Mouse (Mus musculus) MEL (cell line): ENCODE results near the gene Tom1l2.

Source experiments
- CTCF ChIP-seq, 3 experiments: IDR thresholded peaks in 2 of 3; conservative IDR thresholded peaks in 1 of 3; 2 replicates each; pipeline ENCODE4 v1.5.1; 2011 to 2012; ENCODE audit warnings: low read length in 3 of 3, low read depth in 2 of 3, mild to moderate bottlenecking in 2 of 3, improper control_type of control experiment in 1 of 3, inconsistent platforms in 1 of 3, mixed read lengths in 1 of 3, moderate library complexity in 1 of 3; ENCODE audit not compliant: control insufficient read depth in 1 of 3, insufficient read depth in 1 of 3, poor library complexity in 1 of 3, severe bottlenecking in 1 of 3
- ELF1 ChIP-seq: IDR thresholded peaks from 2 replicates; pipeline ENCODE4 v1.6.1; 2014; ENCODE audit warnings: low read depth, mild to moderate bottlenecking, inconsistent platforms, low read length, improper control_type of control experiment, moderate library complexity
- EP300 ChIP-seq, 2 experiments: IDR thresholded peaks; 2 replicates each; pipeline ENCODE4 v1.6.1; 2011; ENCODE audit warnings: improper control_type of control experiment in 2 of 2, low read length in 2 of 2, low read depth in 1 of 2, mild to moderate bottlenecking in 1 of 2
- KAT2A ChIP-seq: conservative IDR thresholded peaks from 2 replicates; pipeline ENCODE4 v1.6.1; 2012; ENCODE audit warnings: low read depth, low read length, improper control_type of control experiment, inconsistent platforms
- MAZ ChIP-seq: IDR thresholded peaks from 2 replicates; pipeline ENCODE4 v1.6.1; 2012; ENCODE audit warnings: low read depth, mild to moderate bottlenecking, inconsistent platforms, low read length, improper control_type of control experiment
- MYC ChIP-seq: IDR thresholded peaks from 2 replicates; pipeline ENCODE4 v1.6.1; 2011; ENCODE audit warnings: low read depth, mild to moderate bottlenecking, low read length, improper control_type of control experiment, moderate library complexity
- POLR2A ChIP-seq, 2 experiments: IDR thresholded peaks; 2 replicates each; pipeline ENCODE4 v1.6.1; 2011 to 2012; ENCODE audit warnings: low read length in 2 of 2, mild to moderate bottlenecking in 2 of 2, control low read depth in 1 of 2, improper control_type of control experiment in 1 of 2, low read depth in 1 of 2, moderate library complexity in 1 of 2; ENCODE audit not compliant: control insufficient read depth in 1 of 2, insufficient read depth in 1 of 2, poor library complexity in 1 of 2
- POLR2AphosphoS2 ChIP-seq: IDR thresholded peaks from 2 replicates; pipeline ENCODE4 v1.6.1; 2011; ENCODE audit warnings: low read length, improper control_type of control experiment
- SIN3A ChIP-seq: IDR thresholded peaks from 2 replicates; pipeline ENCODE4 v1.6.1; 2012; ENCODE audit warnings: low read length, improper control_type of control experiment, inconsistent platforms
- SMC3 ChIP-seq: IDR thresholded peaks from 2 replicates; pipeline ENCODE4 v1.6.1; 2011; ENCODE audit warnings: low read depth, low read length, improper control_type of control experiment
- ZC3H11A ChIP-seq: IDR thresholded peaks from 2 replicates; pipeline ENCODE4 v1.6.1; 2012; ENCODE audit warnings: low read depth, mild to moderate bottlenecking, inconsistent platforms, low read length, improper control_type of control experiment
- ZKSCAN1 ChIP-seq: IDR thresholded peaks from 2 replicates; pipeline ENCODE4 v1.6.1; 2012; ENCODE audit warnings: low read depth, mild to moderate bottlenecking, inconsistent platforms, low read length, improper control_type of control experiment, moderate library complexity
- ZNF384 ChIP-seq: IDR thresholded peaks from 2 replicates; pipeline ENCODE4 v1.6.1; 2012; ENCODE audit warnings: low read depth, mild to moderate bottlenecking, inconsistent platforms, low read length, improper control_type of control experiment

GRCm38 (mm10) chr11:60309875-60310274 is 42.8 kb downstream of the Tom1l2 start:
- no peak for TF ChIP-seq ELF1
- TF ChIP-seq CTCF (IDR thresholded peaks at IDR 0.05 in 2 of 3, conservative IDR thresholded peaks at IDR 0.05 in 1 of 3; ENCODE audit: control insufficient read depth in 1 of 3, insufficient read depth in 1 of 3, low read depth in 2 of 3, low read length in 3 of 3, poor library complexity in 1 of 3, severe bottlenecking in 1 of 3): no peak
- TF ChIP-seq ZC3H11A: no peak
- TF ChIP-seq ZKSCAN1: no peak
- TF ChIP-seq POLR2A (IDR thresholded peaks at IDR 0.05; ENCODE audit: control insufficient read depth in 1 of 2, insufficient read depth in 1 of 2, low read depth in 1 of 2, low read length in 2 of 2, poor library complexity in 1 of 2): no peak
- no peak for TF ChIP-seq KAT2A
- no peak for TF ChIP-seq EP300 (IDR thresholded peaks at IDR 0.05; ENCODE audit: low read depth in 1 of 2, low read length in 2 of 2)
- no peak for TF ChIP-seq ZNF384
- no peak for TF ChIP-seq POLR2AphosphoS2
- TF ChIP-seq SIN3A: no peak
- TF ChIP-seq MAZ: no peak
- TF ChIP-seq SMC3: no peak
- no peak for TF ChIP-seq MYC
